Mouse (Mus musculus) spleen, adult 2 months (tissue): ENCODE measurements around the gene Gja1.

Experiments
- CTCF ChIP-seq: fragments of 200-500 bp; IDR thresholded peaks from 2 replicates; pipeline ENCODE4 v1.5.1; 2011; ENCODE audit warnings: mild to moderate bottlenecking, inconsistent platforms; ENCODE audit not compliant: insufficient read depth, insufficient read length, insufficient replicate concordance; ENCODE audit errors: extremely low read depth
- POLR2A ChIP-seq: fragments of 200-500 bp; IDR thresholded peaks from 2 replicates; pipeline ENCODE4 v1.6.1; 2011; ENCODE audit warnings: low read depth, low read length, inconsistent platforms

GRCm38 (mm10) chr10:56405934-56406333 is 28.8 kb downstream of the Gja1 start:
- TF ChIP-seq CTCF = no peak
- TF ChIP-seq POLR2A = no peak
